Mouse (Mus musculus) cortical plate, adult 2 months (tissue): ENCODE results near the gene Gstp1. TPM values are rescaled to one million over a fixed set of nuclear protein-coding genes. Genes with fewer than 3 reads are reported as not detected.
"Not testable (repeated sequence)": the region's sequence is repeated elsewhere in the genome, so short reads cannot be mapped to it uniquely, and the experiment has no call there.

Experiments
- H3K27ac ChIP-seq: fragments of 200-500 bp; 2 replicates; pipeline ENCODE4 v1.5.1; 2012; ENCODE audit warnings: low read length, control low read depth, inconsistent platforms; ENCODE audit not compliant: insufficient read depth
- H3K4me1 ChIP-seq: fragments of 200-500 bp; 2 replicates; pipeline ENCODE4 v1.6.1; 2011; ENCODE audit warnings: low read length; ENCODE audit not compliant: control insufficient read depth, insufficient read depth
- H3K4me3 ChIP-seq: fragments of 200-500 bp; 2 replicates; pipeline ENCODE4 v1.5.1; 2011; ENCODE audit warnings: mild to moderate bottlenecking, low read length, control low read depth; ENCODE audit not compliant: insufficient read depth
- CTCF ChIP-seq: fragments of 200-500 bp; IDR thresholded peaks from 2 replicates; pipeline ENCODE4 v1.5.1; 2011; ENCODE audit warnings: mild to moderate bottlenecking, control low read depth, low read length; ENCODE audit not compliant: insufficient read depth; ENCODE audit errors: extremely low read depth
- POLR2A ChIP-seq: fragments of 200-500 bp; IDR thresholded peaks from 2 replicates; pipeline ENCODE4 v1.6.1; 2011; ENCODE audit warnings: mild to moderate bottlenecking, low read length, control low read depth; ENCODE audit not compliant: insufficient read depth; ENCODE audit errors: extremely low read depth
- polyA plus RNA-seq: library from polyadenylated mRNA; depleted of rRNA; stranded (reverse); fragments of >200 nt; gene quantifications from 2 replicates; pipeline ENCODE4 v1.2.3, GENCODE M21; 2012

Gstp1 gene
- polyA plus RNA-seq, 1 experiment: 557 TPM

DNA sequence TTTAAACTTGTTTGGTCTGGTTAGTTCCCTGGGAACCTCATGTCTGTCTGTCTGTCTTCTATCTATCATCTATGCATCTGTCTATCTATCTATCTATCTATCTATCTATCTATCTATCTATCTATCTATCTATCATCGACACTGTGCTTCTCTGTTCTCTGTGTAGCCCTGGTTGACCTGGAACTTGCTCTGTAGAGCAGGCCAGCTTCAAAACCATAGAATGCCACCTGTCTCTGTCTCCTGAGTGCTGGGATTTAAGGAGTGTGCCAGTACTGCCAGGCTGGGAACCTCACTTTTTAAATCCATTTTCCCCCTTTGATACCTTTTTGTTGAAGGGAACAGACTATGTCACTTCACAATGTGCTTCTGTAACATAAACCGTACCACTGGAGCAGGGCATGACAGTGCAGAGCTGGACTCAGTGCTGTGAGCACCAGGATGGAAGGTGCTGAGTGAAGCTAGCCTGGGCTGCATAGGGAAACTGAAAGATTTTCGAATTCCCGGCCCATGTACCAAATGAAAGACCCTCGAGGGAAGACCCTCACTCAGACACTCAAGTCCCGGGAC lies 23.2 kb upstream of the Gstp1 start:
- H3K27ac ChIP-seq: no peak overlapping the region
- H3K4me3 ChIP-seq: no peak overlapping the region
- no peak for TF ChIP-seq POLR2A
- no peak for TF ChIP-seq CTCF
- no peaks in the 10 kb centered on the region for H3K4me1 ChIP-seq

DNA sequence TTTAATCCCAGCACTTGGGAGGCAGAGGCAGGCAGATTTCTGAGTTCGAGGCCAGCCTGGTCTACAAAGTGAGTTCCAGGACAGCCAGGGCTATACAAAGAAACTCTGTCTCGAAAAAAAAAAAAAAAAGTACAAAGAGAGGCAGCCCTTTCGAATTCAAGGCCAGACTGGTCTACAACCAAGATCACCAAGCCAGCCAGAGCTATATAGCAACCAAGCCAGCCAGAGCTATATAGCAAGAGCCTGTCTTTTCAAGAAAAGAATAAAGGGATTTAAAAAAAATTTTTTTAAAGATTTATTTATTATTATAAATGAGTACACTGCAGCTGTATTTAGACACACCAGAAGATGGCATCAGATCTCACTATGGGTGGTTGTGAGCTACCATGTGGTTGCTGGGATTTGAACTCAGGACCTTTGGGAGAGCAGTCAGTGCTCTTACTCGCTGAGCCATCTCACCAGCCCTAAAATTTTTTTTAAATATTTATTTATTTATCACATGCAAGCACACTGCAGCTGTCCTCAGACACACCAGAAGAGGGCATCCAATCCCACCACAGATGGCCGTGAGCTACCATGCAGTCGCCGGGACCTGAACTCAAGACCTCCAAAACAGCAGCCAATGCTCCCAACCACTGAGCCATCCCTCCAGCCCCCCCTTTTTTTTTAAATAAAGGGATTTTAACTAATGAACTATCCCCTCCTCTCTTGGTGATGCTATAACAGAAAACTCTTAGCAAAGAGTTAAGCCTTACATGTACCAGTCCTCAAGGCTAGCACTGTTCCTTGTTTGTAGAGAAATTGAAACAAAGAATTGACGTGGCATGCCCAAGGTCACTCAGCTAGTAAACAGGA lies 22.5 kb upstream of the Gstp1 start:
- H3K4me3 ChIP-seq, H3K27ac ChIP-seq, H3K4me1 ChIP-seq: not testable (repeated sequence)

DNA sequence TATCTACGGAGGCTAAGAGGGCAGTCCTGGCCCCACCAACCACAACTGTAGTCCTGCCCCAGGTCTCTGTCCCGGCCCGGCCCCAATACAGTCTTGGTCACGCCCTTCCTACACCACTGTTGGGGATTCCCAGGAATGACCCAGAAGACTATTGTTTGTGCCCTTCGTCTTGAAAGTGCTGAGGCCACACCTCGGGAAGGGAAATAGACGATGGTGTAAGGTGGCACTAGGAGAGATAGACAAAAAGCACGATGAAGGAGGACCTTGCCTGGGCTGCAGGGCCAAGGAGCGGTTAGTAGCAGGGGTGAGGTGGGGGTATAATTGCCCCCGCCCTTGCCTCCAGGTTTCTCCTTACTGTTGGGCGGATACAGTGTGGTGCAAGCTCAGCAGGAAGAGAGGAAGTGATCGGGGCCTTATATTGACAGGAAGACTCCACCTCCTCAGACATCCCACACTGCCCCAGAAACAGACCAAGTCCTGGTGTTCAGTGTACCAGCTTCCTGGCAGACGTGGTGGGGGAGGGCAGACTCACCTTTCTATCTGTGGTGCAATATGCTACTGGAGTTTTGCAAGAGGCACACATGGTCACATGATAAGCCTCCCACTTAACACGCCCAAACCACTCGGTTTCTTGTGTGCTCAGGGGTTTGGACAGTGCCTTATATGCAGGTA lies 21.4 kb upstream of the Gstp1 start, which contains the start of gene Gstp3:
Gstp3 (minus strand) TSS at position 501 of the 672 bp plus-strand sequence.
- Histone ChIP-seq H3K27ac (no peak within 1 kb of the TSS), H3K4me3 (no peak within 1 kb of the TSS), H3K4me1 (no peaks in the 10 kb centered on the region)
- TF ChIP-seq CTCF (no peak), POLR2A (no peak)

DNA sequence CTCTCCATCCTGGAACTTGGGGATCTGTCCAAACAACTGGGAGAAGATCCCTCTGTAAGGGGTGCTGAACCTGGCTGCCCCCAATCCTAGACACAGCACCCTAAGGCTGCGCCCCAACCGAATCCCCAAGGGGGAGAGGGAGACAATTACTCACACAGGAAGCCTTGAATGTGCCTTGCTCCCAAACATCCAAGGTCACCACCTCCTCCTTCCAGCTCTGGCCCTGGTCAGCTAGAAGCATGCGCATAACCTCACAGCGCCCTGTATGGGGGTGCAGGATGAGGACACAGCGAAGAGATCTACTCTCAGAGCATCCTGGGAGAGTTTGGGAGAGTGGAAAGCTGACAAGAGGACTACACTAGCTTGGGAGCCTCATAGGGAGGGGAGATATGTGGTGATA lies 20.8 kb upstream of the Gstp1 start:
- Histone ChIP-seq H3K4me1 (no peaks in the 10 kb centered on the region), H3K4me3 (no peak overlapping the region), H3K27ac (no peak overlapping the region)
- TF ChIP-seq CTCF: no peak
- no peak for TF ChIP-seq POLR2A

DNA sequence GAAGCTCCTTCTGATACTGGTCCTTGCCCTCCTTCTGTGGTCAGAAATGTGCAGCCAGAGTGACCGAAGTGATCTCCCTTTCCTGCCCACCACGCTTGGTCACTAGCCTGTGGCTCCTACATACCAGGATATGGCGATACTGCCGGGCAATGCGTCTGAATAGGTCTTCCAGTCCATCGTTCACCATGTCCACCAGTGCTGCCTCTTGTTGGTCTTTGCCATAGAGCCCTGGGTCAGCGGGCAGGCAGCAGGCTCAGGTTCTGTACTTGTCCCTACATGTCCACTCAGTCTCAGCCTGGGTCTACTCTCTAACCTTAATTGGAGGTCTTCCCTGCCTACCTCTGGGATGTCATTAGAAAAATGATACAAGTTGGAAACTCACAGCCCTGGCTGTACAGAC lies 20.2 kb upstream of the Gstp1 start:
- TF ChIP-seq CTCF (no peak), POLR2A (no peak)
- Histone ChIP-seq H3K4me3 (no peak overlapping the region), H3K27ac (no peak overlapping the region), H3K4me1 (no peaks in the 10 kb centered on the region)

DNA sequence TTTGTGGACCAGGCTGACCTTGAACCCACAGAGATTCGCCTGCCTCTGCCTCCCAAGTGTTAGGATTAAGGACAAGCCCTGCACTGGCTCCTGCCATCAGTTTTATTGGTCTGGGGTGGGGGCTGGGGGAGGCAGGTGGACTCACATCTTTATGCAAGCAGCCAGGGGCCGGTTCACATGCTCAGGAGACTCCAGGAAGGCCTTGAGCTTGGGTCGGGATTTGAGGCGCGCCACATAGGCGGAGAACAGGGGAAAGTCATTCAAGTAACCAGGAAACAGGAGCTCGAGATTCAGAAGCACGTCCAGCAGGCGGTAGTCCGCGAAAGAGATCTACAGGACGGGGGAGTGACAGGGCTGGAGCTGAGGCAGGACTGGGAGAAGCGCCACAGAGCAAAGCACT lies 19.6 kb upstream of the Gstp1 start:
- TF ChIP-seq CTCF (no peak), POLR2A (no peak)
- no peaks in the 10 kb centered on the region for H3K4me1 ChIP-seq
- H3K4me3 ChIP-seq: no peak overlapping the region
- H3K27ac ChIP-seq: no peak overlapping the region

DNA sequence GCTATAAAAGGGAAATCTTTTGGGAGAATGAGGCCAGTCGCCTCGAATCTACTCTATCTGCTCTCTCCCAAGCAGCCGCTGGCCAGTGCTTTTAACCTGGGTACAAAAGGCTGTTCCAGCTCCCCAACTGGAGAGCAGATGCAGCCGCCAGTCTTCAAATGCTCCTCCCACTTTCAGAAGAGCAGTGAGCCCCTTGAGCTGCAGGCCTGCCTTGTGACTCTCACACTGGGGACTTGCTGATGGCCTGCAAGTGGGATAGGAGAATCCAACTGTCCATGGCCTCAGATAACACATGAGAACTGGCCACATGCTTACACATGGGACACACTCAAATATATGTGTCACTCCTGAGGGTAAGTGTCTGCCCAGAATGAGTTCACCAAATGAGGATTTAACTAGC lies 18.9 kb upstream of the Gstp1 start:
- H3K4me1 ChIP-seq: no peaks in the 10 kb centered on the region
- TF ChIP-seq CTCF (no peak), POLR2A (no peak)
- no peak overlapping the region for H3K4me3 ChIP-seq
- H3K27ac ChIP-seq: no peak overlapping the region

DNA sequence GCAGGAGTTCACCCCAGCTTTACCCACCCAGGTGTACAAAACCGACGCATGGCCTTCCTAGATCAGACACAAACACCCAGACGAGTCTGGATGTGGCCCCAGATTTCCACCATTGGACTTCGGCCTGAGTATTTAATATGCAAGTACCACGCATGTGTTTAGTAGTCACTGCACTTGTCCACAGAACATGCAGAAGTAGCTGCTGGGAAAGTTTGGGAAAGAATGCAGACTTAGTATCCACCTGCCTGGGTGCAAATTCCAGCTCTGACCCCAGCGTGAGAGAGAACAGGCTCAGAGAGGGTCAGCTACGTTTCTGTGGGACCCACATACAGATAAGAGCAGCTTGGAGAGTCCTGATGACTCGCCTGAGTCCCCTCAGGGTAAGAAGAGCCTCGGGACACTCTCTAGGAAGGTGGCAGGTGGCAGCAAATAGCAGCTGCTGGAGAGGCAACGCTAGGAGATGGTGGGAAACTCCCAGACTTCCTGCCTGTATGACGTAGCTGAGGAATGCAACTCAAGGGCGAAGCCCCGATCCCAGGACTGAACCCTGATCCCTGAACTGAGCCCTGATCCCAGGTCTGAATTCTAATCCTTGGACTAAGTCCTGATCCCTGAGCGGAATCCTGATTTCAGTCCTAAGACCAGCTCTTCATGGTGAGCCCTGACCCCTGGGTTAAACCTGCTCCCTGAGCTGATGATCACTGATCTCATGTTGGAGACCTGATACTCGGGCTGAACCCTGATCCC lies 18.3 kb upstream of the Gstp1 start:
- TF ChIP-seq CTCF (no peak), POLR2A (no peak)
- H3K4me3 ChIP-seq: no peak overlapping the region
- H3K4me1 ChIP-seq: no peaks in the 10 kb centered on the region
- H3K27ac ChIP-seq: no peak overlapping the region

DNA sequence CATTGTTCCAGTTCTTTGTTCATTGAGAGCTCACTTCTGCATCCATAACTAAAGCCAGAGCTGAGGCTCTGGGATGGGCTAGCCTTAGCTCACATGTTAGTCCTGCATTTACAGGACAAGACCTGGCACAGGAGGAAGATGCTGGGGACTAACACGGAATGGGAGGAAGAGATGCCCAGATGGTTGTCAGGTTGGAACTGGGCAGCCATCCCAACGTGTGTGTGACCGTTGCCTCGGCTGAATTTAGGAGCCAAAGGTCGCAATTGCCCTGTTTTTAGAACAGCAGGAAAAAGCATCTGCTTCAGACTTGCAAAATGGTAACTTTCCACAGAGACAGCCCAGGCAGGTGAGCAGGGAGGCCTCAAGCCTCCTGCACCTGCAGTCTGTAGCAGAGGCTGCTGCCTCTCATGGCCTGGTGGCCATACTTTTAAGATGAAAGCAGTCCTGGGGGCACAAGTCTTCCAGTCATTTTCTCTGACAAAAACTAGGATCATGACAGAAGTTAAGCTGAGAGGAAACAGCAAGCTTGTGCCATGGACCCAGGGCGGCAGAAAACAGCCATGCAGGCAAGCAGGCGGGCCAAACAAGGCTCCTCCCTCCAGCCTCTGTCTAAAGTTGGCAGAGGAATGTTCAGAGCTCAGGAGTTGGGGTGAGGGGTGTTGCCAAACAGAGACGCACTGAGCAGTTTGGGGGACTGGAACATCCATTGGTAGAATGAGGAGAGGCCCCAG lies 17.6 kb upstream of the Gstp1 start:
- no peak overlapping the region for H3K27ac ChIP-seq
- no peaks in the 10 kb centered on the region for H3K4me1 ChIP-seq
- H3K4me3 ChIP-seq: no peak overlapping the region
- TF ChIP-seq CTCF (no peak), POLR2A (no peak)
